Mouse (Mus musculus) megakaryocyte, embryonic 14.5 days (primary cell): ENCODE results near the gene Gm17581.

Experiments
- FLI1 ChIP-seq: IDR thresholded peaks from 2 replicates; pipeline ENCODE4 v1.6.1; 2012; ENCODE audit warnings: low read length, inconsistent platforms, mixed read lengths
- GATA1 ChIP-seq: IDR thresholded peaks from 3 replicates; pipeline ENCODE4 v1.6.1; 2012; ENCODE audit warnings: mixed read lengths, low read length, inconsistent platforms, borderline replicate concordance

- TF ChIP-seq GATA1 (no peak), FLI1 (no peak)
Observed at GRCm38 (mm10) chr2:155773664-155774063, 38.0 kb upstream of the Gm17581 start.
